Mouse (Mus musculus) olfactory bulb, adult 2 months (tissue): ENCODE data around the gene Atp23.

ENCODE experiments used
- CTCF ChIP-seq: fragments of 200-500 bp; IDR thresholded peaks from 2 replicates; pipeline ENCODE4 v1.5.1; 2012; ENCODE audit warnings: low read depth, mild to moderate bottlenecking, low read length, moderate library complexity; ENCODE audit not compliant: insufficient read depth
- POLR2A ChIP-seq: fragments of 200-500 bp; IDR thresholded peaks from 2 replicates; pipeline ENCODE4 v1.6.1; 2012; ENCODE audit warnings: mild to moderate bottlenecking, low read depth, low read length, moderate library complexity; ENCODE audit not compliant: insufficient read depth

DNA sequence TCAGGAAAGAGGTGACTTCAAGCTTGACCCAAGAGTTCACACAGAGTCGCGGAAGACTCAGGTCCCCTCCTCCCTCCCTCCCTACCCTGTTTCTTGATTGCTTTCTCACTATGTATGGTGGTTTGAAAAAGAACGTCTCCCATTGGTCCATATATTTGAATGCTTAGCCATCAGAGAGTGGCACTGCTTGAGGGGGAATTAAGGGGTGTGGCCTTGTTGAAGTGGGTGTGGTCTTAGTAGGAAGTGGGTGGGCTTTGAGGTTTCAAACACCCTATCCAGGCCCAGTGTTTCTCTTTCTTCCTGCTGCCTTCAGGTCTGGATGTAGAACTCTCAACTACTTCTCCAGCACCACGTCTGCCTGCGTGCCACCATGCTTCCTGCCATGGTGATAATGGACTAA is 44.4 kb upstream of the Atp23 start:
- TF ChIP-seq CTCF = no peak
- no peak for TF ChIP-seq POLR2A
